Mouse (Mus musculus): ENCODE data around the gene H60c.
"Not testable (repeated sequence)": the region's sequence is repeated elsewhere in the genome, so short reads cannot be mapped to it uniquely, and the experiment has no call there.

H60c gene

GRCm38 (mm10) chr10:3267671-3268070 lies at the start of gene H60c:
H60c (minus strand) TSS chr10:3267771.
- DNase-seq (ENCODE audit: extremely low read depth, insufficient read length, low spot score): no peak

GRCm38 (mm10) chr10:3308821-3309206 lies 41.2 kb upstream of the H60c start:
- DNase-seq (ENCODE audit: extremely low read depth, insufficient read length, low spot score): no peak

GRCm38 (mm10) chr10:3308180-3308820 lies 40.7 kb upstream of the H60c start:
- no peak for DNase-seq (ENCODE audit: extremely low read depth, insufficient read length, low spot score)

GRCm38 (mm10) chr10:3307752-3308151 lies 40.2 kb upstream of the H60c start:
- peak; percentile 23 for DNase-seq (ENCODE audit: extremely low read depth, insufficient read length, low spot score)

- no peak for DNase-seq (ENCODE audit: extremely low read depth, insufficient read length, low spot score)
Measured at GRCm38 (mm10) chr10:3293969-3294368, 26.4 kb upstream of the H60c start.

- peak; percentile 6 for DNase-seq (ENCODE audit: extremely low read depth, insufficient read length, low spot score)
Measured at GRCm38 (mm10) chr10:3281047-3281446, 13.5 kb upstream of the H60c start.

GRCm38 (mm10) chr10:3274065-3274464 lies 6.5 kb upstream of the H60c start:
- no peak for DNase-seq (ENCODE audit: extremely low read depth, insufficient read length, low spot score)

GRCm38 (mm10) chr10:3271036-3271435 lies 3.5 kb upstream of the H60c start:
- DNase-seq (ENCODE audit: extremely low read depth, insufficient read length, low spot score): no peak

- DNase-seq (ENCODE audit: extremely low read depth, insufficient read length, low spot score): no peak
Measured at GRCm38 (mm10) chr10:3266729-3267128, 842 bp downstream of the H60c start.

GRCm38 (mm10) chr10:3262784-3263183 lies 4.8 kb downstream of the H60c start:
- DNase-seq (ENCODE audit: extremely low read depth, insufficient read length, low spot score): no peak

- no peak for DNase-seq (ENCODE audit: extremely low read depth, insufficient read length, low spot score)
Measured at GRCm38 (mm10) chr10:3257391-3257790, 10.2 kb downstream of the H60c start.

- not testable (repeated sequence) for DNase-seq (ENCODE audit: extremely low read depth, insufficient read length, low spot score)
Measured at GRCm38 (mm10) chr10:3238436-3238835, 29.1 kb downstream of the H60c start.

GRCm38 (mm10) chr10:3236638-3237270 lies 30.8 kb downstream of the H60c start:
- DNase-seq (ENCODE audit: extremely low read depth, insufficient read length, low spot score): peak; percentile 56

GRCm38 (mm10) chr10:3228447-3229195 lies 39.0 kb downstream of the H60c start:
- DNase-seq (ENCODE audit: extremely low read depth, insufficient read length, low spot score): no peak

Data from 3134 (cell line).